Mouse (Mus musculus) megakaryocyte, embryonic 14.5 days (primary cell): ENCODE data around the gene Impg1.

ENCODE experiments used
- FLI1 ChIP-seq: IDR thresholded peaks from 2 replicates; pipeline ENCODE4 v1.6.1; 2012; ENCODE audit warnings: low read length, inconsistent platforms, mixed read lengths
- GATA1 ChIP-seq: IDR thresholded peaks from 3 replicates; pipeline ENCODE4 v1.6.1; 2012; ENCODE audit warnings: mixed read lengths, low read length, inconsistent platforms, borderline replicate concordance

DNA sequence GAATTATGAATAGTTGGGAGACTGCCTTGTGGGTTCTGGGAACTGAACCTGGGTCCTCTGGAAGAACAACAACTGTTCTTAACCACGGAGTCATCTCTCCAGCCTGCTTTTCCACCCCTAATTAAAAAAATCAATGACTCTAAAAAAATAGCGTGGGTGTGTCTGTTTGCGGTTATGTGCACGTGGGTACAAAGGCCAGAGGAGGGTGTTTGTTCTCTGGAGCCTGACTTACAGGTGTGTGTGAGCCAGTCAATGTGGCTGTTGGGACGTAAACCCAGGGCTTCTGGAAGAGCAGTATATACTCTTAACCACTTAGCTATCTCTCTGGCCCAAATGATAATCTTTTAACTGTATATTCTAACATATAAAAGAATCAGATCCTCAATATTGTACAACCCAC lies 151.7 kb downstream of the Impg1 start:
- no peak for TF ChIP-seq GATA1
- no peak for TF ChIP-seq FLI1
